Mouse (Mus musculus): ENCODE results near the gene Tom1l2.

Tom1l2 gene

GRCm38 (mm10) chr11:60202710-60203638 is 149.7 kb downstream of the Tom1l2 start:
- DNase-seq (ENCODE audit: low spot score): no peak

DNA sequence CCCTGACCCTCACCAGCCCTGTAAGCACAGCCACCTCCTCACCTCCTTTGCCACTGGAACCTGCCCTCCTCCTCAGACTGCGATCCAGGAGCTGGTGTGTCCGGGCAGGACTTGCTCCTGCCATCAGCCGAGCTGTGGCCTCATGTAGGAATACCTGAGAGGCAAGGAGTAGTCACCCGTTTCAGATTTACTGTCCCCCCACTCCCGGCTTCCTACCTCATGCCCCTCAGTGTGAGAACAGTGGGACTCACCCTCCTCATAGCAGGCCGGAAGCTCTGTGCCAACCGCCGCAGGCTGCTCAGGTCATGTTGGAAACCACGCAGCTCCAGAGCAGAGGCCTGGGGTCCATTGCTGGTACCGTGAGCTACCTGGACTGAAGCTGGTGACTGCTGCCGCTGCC is 152.3 kb downstream of the Tom1l2 start:
- DNase-seq (ENCODE audit: low spot score): no peak

DNA sequence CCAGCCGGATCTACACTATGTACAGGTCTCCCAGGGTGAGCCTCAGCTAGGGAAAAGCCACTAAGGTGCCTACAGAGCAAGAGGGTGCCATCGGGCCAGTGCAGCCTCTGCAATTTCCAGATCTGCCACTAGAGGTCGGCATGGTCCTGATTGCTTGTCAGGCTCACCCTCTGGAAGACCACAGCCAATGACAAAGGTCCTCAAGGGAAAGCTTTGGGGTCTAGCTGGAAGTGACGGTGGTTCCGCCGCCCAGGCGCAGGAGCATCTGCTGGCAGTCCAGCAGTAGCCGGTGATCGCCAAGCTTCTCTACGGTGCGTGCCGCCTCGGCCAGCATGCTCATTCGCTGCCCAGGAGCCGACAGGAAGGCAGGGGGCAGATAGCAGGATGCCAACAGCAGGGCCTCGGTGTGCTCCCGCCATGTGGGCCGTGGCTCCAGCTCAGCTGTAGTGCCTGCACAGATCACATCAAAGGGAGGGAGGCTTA is 153.0 kb downstream of the Tom1l2 start:
- DNase-seq (ENCODE audit: low spot score): peak; percentile 95

DNA sequence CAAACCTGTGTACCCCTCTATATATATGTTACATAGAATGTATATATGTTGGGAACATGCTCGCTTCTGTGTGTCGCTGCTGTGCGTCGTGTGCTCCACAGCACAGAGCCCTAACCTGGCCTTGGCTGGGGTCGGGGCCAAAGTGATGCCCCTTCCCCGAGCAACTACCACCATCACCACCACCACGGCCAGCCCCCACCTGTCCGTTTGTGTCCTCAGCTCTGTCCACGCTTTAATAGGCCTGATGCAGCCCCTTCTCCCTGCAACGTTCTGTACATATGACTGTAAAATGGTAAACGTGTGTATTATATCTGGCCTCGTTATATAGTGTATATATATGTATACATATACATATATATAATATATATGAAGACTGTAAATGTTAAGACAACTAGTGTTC is 154.1 kb downstream of the Tom1l2 start:
- DNase-seq (ENCODE audit: low spot score): no peak

DNA sequence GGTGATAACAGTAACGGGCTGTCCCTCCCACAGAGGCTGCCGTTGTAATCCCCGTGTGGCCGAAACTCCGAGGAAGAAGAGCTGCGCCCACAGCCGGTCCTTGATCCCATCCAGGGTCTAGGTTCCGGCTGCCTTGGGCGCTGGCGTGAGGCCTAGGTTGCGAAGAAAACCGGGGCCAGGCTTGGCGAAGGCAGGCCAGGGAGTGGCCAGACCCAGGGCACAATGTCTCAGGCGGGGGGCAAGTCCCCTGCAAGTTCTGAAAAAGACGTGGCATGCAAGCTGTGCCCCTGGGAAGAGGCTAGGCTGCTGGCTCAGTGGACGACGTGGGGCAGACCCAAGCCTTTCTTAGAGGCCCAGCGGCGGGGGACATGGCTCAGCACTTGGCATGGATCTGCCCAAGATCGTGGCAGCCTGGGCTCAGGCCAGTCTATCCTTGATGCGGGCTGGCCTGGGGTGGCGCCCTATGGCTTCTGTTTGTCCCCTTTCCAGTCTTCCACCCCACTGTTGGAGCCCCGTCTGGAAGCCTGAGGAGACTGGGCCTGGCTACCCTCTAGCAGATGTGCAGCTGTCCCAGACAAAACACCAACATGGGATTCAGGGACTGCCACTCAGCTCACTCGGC is 154.6 kb downstream of the Tom1l2 start:
- DNase-seq (ENCODE audit: low spot score): no peak

GRCm38 (mm10) chr11:60196344-60196743 is 156.4 kb downstream of the Tom1l2 start:
- DNase-seq (ENCODE audit: low spot score): no peak

DNA sequence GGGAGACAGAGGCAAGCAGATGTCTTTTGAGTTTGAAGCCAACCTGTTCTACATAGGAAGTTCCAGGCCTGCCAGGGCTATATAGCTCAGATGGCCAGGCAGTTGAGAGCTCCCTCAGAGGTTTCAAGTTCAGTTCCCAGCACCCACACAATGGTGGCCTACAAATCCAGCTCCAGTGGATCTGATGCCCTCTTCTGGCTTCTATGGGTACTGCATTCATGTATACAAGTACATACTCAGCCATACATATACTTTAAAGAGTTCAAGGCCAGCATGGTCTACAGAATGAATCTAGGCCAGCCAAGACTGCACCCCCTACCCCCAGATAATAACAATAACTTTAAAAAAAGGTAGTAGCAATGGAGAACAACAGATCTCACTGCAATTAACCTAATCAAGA is 157.6 kb downstream of the Tom1l2 start:
- DNase-seq (ENCODE audit: low spot score): peak; percentile 58

DNA sequence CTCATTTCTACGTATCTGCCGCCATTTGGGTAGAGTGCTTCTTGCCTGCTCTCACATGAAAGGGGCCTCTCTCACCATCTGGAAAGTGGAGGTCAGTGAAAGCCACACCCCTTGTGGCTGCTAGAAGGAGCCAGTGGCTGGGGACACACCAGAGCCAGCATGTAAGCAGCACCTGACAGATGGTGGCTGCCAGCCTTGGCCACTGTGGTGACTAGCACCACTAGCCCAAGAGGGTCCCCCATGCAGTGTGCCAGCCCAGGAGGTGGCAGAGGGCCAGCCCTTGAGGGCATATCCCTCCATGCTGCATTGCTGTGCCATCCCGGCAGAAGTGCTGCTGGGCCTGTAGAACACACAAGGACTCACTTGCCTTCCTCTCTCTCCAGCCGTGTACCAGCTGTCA is 159.1 kb downstream of the Tom1l2 start:
- DNase-seq (ENCODE audit: low spot score): no peak

- no peak for DNase-seq (ENCODE audit: low spot score)
Observed at GRCm38 (mm10) chr11:60192534-60192933, 160.2 kb downstream of the Tom1l2 start.

DNA sequence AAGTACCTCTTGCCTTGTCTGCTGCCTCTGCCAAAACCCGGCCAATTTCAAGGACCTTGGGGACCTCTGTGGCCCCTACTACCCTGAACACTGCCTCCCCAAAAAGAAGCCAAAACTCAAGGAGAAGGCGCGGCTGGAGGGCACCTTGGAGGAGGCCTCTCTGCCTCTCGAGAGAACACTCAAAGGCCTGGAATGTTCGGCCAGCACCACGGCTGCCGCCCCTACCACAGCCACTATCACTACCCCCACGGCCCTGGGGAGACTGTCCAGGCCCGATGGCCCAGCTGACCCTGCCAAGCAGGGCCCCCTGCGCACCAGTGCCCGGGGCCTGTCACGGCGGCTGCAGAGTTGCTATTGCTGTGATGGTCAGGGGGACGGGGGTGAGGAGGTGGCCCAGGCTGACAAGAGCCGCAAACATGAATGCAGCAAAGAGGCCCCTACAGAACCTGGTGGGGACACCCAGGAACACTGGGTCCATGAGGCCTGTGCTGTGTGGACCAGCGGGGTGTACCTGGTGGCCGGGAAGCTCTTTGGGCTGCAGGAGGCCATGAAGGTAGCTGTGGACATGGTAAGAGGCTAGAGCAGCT is 162.6 kb downstream of the Tom1l2 start:
- DNase-seq (ENCODE audit: low spot score): no peak

GRCm38 (mm10) chr11:60189501-60190040 is 163.1 kb downstream of the Tom1l2 start:
- no peak for DNase-seq (ENCODE audit: low spot score)

DNA sequence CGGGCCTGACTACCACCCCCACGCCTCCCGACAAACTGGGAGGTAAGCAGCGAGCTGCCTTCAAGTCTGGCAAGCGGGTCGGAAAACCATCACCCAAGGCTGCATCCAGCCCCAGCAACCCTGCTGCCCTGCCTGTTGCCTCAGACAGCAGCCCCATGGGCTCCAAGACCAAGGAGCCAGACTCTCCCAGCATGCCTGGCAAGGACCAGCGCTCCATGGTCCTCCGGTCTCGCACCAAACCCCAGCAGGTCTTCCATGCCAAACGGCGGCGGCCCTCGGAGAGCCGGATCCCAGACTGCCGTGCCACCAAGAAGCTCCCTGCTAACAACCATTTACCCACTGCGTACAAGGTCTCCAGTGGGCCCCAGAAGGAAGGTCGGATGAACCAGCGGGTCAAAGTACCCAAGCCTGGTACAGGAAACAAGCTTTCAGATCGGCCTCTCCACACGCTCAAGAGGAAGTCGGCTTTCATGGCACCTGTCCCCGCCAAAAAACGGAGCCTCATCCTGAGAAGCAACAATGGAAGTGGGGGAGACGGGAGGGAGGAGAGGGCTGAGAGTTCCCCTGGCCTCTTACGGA is 164.3 kb downstream of the Tom1l2 start:
- no peak for DNase-seq (ENCODE audit: low spot score)

- DNase-seq (ENCODE audit: low spot score): no peak
Observed at GRCm38 (mm10) chr11:60187070-60187469, 165.6 kb downstream of the Tom1l2 start.

DNA sequence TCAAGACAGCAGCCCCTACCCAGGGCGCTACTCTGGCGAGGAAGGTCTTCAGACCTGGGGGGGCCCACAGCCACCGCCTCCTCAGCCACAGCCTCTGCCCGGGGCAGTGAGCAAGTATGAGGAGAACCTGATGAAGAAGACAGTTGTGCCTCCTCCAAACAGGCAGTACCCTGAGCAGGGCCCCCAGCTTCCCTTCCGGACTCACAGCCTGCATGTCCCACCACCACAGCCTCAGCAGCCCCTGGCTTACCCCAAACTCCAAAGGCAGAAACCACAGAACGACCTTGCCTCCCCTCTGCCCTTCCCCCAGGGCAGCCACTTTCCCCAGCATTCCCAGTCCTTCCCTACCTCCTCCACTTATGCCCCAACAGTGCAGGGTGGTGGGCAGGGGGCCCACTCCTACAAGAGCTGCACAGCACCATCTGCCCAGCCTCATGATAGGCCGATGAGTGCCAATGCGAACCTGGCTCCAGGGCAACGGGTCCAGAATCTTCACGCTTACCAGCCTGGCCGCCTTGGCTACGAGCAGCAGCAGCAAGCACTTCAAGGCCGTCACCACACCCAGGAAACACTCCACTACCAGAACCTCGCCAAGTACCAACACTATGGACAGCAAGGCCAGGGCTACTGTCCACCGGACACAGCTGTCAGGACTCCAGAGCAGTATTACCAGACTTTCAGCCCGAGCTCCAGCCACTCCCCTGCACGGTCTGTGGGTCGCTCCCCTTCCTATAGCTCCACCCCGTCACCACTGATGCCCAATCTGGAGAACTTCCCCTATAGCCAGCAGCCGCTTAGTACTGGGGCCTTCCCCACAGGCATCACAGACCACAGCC is 167.1 kb downstream of the Tom1l2 start:
- DNase-seq (ENCODE audit: low spot score): no peak

GRCm38 (mm10) chr11:60184346-60185325 is 168.1 kb downstream of the Tom1l2 start:
- DNase-seq (ENCODE audit: low spot score): peak; percentile 40

DNA sequence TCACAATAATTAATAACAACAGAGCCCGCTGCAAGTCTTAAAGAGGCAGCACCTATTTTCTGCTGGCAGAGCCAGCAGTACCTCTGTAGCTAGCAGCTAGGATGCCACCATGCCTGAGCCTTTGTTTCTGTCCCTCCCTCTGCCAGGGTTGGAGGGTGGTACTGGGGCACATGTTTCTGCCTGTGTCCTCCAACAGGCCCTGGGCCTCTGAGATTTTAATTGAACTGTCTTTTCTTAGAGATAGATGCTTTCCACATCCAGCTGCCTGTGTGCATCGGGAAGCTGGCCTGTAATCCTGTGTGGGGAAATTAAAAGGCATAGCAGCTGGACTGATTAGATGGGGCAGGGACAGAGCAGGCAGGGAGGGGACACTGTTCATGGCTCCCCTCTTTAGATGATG is 170.0 kb downstream of the Tom1l2 start:
- no peak for DNase-seq (ENCODE audit: low spot score)

- DNase-seq (ENCODE audit: low spot score): no peak
Observed at GRCm38 (mm10) chr11:60182116-60182670, 170.5 kb downstream of the Tom1l2 start.

DNA sequence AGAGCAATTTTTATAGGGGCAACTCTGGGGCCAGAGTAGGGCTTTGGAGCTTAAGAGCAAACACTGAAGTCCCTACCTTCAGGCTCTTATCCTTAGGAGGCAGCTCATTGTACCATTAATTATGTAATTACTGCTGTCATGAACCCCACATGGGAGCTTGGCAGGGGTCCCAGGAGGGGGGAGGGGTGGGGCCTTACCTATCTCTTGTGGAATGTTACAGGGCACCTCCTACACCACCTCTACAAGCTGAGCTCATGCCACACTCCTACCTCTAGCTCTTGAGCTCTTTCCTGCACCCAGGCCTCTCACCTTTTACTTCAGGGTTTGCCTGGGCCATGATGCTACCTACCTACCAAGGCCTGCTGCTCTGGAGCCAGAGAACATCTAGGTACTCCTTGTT is 174.2 kb downstream of the Tom1l2 start:
- no peak for DNase-seq (ENCODE audit: low spot score)

DNA sequence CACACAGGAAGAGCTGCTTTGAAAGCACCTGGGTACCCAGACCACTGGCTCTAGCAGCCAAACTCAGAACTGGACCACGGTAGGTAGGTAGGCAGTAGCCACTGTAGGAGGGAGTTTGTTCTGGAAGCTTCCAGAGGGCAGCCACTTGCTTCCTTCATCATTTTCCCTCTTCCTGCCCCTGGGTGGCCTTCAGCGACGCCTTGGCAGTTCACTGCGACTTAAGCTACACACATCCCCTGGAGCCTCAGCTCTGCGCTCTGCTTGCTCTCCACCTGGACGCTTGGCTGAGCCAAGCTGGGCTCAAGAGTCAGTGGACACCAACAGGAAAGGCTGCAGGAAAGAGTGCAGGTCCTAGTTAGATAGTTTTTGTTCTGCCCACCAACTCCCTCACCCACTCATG is 174.7 kb downstream of the Tom1l2 start:
- no peak for DNase-seq (ENCODE audit: low spot score)

All from embryo, embryonic 10 days (tissue).